Mouse (Mus musculus) embryo, embryonic 11 days (tissue): ENCODE measurements at regions not wholly inside any gene's neighbourhood (a gene's known extent, or its start where the extent isn't known, plus 50 kb on each side); places are given as distances from the start of the nearest gene placed in this dataset.
"Not testable (repeated sequence)": the region's sequence is repeated elsewhere in the genome, so short reads cannot be mapped to it uniquely, and the experiment has no call there.

Source experiments
- DNase-seq: peaks from one replicate; pipeline ENCODE4 v3.0.0-alpha.2; 2015

DNA sequence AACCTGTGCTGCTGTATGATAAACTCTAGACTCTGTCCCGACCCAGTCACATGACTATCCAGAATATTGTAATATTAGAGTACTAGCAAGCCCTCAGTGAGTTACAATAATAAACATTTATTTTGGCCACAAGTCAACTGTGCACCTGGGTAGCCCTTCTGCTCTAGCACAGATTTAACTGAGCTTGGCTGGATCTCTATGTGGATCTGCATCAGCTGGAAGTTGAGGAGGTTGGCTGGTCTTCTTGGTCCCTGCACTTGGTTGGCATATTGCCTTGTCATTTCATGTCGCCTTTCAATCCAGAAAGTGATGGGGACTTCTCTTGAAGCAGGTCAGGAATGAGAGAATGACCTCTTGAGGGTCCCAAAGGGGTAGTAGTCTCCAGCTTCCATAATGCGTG, 191.5 kb downstream of the Kctd12 start:
- DNase-seq: no peak

DNA sequence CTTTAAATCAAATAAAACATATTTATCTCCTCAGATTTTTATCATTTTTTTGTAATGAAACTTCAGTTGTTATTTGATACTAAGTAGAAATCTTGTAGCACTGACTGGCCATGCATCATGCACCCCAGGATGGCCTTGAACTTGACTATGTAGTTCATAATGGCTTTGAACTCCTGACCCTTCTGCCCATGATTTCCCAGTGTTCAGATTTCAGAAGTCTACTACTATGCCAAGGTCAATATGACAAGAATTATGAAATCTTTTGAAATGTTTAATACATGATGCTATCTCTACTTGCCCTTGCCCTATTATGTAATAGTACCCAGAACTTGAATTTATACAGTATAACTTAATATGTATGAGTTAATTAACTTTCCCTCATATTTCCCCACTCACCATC, 200.2 kb downstream of the Kctd12 start:
- DNase-seq: no peak

DNA sequence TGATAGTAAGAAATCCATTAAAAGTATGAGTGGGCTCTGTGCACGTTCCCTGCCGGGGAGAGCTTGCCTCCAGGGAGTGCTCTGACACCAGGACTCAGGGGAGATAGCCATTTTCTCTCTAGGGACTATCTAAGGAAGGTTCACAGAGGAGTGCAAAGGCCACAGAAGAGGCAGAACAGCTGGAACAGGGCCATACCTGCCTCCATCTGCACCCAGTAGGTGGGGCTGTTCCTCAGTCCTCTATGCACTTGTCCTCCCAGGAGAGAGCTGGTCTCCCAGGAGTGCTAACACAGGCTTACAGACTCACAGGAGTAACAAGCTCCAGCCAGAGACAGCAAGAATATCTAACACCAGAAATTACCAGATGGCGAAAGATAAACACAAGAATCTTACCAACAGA, 212.7 kb downstream of the Kctd12 start:
- no peak for DNase-seq

DNA sequence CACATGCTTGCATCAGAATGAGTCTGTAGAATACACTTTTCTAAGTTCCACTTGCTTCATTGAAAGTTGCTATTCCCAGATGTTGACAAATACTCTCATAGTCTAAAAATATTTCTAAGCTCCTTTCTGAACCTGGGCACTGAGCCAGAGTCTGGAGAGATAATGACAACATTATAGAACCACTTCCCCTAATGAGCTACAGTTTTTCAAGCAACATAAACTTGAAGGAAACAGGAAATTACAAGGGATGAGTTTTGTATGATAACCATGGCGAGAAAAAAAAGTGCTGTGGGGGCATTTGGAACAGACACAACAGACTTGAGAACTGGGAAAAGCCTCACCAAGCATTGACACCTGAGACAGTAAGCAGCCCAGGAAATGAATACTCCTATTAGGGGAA, 233.8 kb downstream of the Kctd12 start:
- DNase-seq: no peak

DNA sequence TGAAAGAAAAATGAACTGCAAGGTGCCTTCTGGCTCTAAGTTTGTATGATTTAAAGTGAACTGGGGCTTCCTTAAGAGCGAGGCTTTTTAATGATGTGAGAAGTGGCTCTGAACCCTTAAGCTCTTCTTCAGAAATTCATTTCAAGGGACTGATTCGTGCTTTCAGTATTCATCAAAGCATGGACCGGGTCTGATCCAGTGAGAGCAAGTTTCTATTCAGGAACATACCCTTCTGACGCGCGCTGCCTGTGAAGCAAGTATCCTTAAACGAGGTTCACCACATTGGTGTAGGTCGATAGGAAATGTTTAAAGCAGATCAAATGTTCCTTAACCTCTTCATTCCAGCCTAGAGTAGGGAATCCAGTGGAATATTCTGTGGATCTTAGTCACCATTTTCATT, 240.1 kb downstream of the Kctd12 start:
- no peak for DNase-seq

DNA sequence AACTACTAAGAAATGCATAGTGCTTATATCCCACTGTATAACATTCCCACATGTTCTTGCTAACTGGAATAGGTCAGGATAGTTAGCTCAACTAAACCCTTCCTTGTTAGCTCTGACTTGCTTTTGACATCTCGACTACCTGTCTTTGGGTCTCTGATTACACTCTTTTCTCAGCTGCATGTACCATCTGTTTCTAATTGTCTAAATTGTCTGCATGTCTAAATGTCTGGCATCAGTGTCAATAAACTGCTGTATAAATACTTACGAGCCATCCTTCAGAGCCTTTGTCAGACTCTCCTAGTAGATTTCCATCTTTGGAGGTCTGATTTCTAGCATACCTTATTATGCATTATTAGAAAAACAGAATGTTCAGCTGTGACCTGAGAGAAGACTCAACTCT, 245.8 kb downstream of the Kctd12 start:
- peak; percentile 38 for DNase-seq

DNA sequence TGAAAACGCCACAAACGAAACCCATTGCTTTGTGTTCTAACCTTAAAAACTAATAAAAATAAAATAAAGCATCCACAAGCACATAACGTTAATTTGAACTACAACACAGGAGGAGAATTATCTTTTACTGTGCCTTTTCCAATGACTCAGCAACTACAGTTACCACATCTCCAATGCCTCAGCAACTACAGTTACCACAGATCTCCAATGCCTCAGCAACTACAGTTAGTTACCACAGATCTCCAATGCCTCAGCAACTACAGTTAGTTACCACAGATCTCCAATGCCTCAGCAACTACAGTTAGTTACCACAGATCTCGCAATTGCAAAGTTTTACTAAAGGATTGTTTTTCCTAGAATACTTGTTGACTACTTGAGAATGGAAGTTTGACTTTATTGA, 248.7 kb downstream of the Kctd12 start:
- not testable (repeated sequence) for DNase-seq

DNA sequence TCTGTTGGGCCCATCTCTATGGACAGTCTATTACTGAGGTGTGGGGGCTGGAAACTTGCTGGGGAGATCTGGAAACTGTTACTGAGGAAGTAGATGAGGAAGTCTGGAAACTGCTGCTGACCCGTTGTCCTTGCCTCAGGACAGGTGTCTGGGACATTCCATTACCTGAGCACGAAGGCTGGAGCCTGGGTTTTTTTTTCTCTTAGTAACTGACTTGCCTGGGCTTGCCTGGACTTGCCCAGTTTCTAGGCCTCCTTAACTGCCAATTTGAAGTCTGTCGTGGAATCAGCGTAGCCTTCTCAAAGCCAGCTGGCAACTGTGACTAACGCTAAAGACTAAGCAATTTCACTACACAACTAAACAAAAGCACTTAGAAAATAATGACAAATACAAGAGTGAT, 250.7 kb downstream of the Kctd12 start:
- DNase-seq: peak; percentile 11

DNA sequence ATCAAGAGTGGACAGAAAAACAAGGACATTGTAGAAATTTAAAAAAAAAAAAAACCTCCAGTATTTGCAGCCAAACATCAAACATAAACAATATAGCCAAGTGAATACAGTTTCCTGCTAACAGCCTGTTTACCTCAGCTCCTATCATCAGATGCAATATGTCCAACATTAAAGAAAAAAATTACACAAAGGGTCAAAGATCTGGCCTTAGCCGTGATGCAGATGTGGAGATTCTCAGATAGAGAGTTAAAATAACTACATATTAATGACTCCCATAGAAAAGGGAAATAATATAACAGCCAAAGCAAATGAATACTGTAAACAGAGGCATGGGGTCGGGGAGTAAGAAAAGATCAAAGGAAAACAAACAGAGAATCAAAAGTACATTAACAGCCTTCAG, 259.8 kb downstream of the Kctd12 start:
- no peak for DNase-seq

DNA sequence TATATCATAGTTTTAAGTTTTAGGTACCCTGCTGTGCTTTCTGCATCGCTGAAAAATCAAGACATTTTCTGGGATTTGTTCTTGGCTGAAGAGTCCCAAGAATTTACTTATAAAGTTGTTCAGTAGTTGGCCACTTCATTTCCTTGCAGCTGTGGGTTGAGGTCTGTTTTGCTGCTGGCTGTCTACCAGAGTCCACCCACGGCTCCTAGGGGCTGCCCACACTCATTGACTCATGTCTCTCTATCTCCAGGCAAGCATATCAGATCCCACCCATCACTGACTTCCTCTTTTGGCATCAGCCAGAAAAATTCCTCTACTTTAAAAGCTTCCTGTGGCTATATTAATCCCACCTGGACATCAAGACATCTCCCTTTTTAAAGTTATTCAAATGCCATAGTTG, 263.9 kb downstream of the Kctd12 start:
- no peak for DNase-seq

DNA sequence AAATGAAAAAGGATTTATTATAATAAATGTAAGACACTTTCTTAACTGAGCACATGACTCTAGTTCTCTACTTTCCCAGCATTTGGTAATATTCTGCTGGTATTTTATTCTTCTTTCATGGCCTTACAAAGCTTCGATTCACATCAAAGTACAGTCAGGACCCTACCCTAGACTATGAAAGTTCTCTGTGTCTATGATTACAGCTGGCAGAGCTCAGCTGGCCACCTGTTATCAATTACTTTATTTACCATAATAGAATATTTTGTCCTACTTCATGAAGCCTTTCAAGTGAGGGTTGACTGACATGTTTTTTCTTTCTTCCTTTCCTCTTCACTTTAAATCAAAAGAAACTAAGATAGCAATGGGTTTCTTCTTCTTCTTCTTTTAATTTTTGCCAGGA, 269.8 kb downstream of the Kctd12 start:
- no peak for DNase-seq

DNA sequence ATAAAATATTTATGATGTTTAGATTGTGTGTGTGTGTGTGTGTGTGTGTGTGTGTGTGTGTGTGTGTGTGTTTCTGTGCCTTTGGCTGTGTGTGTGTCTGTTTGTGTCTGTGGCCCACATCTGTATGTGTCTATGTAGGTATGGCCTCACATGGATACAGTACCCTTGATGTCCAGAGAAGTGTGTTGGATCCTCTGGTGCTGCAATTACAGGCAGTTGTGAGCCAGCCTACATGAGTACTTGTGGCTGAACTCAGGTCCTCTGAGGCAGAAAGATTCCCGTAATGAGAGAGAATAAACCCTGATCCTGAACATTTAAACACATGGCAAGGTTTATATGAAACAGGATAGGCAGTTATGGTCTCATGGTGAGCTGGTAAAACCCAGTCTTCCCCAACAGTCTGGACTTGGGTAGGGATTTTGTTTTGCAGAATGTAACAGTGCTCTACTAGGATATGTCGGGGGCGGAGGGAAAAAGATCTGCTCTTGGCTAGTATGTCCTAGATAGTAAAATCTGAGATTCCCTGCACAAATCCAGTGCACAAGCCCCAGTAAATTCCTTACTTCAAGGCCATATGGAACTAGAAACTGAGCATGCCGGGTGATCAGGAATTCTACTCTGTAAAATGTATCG, 275.6 kb downstream of the Kctd12 start:
- DNase-seq: no peak

DNA sequence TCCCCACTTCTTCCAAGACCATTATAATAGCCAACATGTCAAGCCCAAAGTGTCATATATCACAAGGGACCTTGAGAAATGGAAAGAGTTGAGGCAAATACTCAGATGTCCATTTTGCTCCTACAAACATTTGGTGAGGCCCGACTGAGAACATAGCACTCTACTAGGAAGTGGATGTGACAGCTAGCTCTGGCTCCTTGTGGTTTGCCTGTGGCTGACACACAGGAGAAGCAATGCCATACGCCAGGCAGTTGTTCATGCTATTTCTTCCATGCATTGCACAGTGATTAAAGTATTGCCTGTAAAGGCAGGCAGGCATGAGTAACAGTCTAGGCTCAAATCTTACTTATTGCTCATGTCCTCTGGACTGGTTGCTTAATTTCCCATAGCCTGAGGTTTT, 281.3 kb downstream of the Kctd12 start:
- no peak for DNase-seq

DNA sequence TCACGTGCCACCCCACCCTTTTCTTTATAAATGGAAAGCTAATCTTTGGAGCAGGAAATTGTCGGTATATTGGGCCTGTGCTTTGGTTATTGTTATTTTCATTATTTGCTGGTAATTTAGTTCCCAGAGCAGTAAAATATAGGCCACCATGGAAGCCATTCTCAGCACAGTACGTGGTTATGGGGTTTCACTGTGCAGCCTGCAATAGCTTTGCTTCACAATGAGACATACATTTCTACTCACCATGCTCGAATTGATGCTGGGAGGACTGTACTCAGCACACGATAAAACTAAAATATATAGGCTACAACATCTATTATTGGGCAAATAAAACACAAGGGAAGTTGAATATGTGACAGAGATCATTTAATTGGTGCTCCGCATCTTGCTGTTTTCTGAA, 282.0 kb downstream of the Kctd12 start:
- DNase-seq: no peak

DNA sequence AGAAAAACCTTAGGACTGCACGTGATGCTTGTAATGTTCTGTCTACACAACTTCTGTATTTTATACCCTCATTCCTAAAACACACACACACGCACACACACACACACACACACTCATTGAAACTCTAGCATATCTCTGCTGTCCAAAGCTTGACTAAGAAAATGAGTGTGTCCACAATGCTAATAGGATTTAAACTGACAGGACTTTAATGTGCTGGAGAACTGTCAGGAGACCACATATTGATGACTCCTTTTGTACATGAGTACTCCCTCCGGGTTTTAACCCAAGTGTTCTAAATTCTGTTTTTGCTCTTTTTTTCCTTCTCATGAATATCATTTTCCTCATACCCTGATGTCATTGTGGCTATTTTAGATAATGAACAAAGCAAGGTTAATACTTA, 283.4 kb downstream of the Kctd12 start:
- DNase-seq: no peak

DNA sequence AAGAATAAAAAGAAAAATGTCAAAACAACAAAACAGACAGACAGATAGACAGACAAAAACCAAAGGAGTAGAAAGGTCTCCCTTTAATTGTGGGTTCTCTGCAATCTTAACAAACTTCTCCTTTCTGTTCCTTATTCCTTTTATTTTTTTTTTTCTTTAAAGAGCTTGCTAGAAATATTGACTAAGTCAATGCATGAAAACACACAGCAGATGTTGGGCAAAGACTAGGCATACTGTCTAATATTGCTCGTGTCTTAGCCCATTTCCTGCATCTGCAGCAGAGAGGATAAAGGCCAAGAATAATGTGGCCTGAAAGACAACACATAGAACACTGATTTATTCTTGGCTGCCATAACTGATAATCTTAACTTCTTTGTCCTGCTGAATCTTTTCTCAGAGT, 295.6 kb downstream of the Kctd12 start:
- DNase-seq: no peak

DNA sequence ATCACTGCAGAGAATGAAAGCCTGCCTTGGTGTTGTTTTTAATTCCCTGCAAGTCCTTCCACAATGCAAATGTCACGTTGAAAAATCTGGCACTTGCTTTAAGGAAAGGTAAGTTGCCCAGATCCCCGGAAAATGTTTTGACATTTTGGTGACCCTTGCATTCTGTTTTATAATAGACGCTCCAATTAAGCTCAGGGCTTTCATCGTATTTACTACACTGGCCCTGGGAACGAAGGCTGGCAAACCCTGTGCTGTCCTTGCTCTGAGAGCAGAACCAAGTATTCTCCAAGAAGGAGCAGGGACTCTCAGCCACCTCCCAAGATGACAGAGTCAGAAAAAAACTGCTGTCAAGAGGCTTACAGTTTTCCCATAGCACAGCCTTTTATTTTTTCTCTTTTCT, 305.9 kb downstream of the Kctd12 start:
- no peak for DNase-seq

DNA sequence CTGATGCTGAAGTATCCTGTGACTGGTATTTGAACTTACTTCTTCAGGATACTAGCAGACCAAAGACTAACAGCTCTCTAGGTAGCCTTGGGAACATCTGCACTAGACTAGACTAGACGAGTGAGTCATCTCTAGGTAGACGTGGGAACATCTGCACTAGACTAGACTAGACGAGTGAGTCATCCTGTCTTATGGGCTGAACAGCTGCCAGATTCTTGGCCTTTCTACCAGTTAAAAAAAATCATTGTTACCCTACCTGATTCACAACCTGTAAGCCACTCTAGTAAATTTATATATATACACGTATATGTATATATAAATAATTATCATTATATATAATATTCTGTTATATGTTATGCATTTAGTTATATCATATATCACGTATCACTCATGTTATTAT, 307.8 kb downstream of the Kctd12 start:
- no peak for DNase-seq

DNA sequence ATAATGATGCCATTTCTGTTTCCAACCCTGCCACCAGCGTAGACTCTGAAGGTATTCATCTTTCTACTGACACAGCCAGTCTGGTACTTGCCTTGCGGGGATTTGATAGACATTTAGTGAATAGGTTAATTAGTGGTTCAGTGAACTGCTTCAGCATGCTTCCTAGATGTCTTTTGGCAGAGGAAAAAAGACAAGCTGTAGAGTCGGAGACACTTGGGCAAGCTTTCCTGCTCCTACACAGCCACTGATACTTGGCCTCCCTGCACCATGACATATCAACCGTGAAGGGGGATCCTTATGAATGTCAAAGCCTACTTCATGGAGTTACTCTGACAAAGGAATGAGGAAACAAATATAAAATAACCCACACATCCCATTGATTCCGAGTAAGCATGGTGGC, 308.7 kb downstream of the Kctd12 start:
- DNase-seq: no peak

DNA sequence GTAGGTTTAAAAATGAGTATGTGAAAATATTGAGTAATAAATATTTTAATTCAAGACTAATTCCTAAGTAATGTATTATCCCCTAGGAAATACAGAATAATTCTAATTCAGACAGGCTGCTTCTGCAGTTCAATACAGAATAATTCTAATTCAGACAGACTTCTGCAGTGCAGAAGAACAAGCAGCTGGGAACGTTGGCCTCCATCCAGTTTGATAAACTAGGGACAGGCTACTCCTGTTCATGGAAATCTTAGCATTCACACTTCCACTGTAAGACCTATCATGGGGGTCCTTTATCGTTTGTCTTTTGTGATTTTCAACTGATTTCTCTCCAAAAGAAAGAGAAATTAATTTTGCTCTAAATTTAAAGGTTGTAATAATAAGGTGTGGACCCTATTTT, 319.2 kb downstream of the Kctd12 start:
- DNase-seq: no peak

DNA sequence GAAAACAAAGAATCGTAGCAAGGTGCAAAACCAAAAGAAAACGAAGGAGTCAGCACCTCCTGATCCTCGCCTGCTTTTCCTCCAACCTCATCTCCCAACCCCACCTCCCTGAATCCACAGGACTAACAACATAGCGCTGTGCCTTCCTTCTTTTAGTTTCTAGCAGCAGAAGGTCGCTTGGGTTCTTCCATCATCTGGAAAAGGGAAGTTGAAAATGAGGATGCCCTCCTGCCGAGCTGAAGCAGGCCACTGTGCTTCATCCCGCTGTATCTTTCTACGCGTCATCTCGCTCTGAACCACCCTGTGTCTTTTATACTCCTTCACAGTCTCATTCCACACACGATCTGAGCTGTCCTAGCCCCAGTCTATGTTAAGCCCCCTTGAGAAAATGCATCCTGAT, 322.1 kb downstream of the Kctd12 start:
- no peak for DNase-seq

DNA sequence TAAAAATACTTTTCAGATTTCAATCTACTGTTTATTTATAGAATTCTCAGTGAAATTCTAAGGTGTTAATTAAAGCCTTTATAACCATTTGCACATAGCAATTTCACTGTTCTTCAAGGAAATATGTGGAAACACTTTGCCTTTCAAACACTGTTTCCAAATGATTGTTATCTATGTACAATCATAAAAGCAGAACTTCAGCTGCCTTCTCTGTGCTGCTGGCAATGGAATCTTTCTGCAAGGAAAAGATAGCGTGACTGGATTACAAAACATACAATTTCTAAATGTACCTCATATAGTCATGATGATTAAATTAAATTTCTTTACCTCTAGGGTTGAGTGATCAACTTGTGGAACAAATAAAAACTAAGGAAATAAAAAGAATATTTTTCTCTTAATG, 326.2 kb downstream of the Kctd12 start:
- no peak for DNase-seq

DNA sequence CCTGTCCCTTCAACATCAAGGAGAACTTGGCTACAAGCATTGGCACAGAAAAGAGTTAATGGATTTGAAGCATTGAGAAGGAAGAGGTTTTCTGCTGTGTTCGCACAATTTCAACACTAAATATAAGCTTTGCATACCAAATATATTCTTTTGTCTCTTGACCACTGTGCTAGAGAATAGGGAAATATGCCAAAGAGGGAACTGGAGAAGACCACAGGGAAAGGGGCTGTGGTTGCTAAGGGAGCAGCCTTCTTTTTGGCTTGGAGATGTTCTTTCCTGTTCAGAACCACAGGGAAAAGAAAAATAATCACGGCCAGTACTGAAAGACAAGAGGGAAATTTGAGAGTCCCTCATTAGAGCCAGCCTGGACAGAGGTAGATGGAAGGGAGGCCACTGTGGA, 352.8 kb downstream of the Kctd12 start:
- DNase-seq: no peak

DNA sequence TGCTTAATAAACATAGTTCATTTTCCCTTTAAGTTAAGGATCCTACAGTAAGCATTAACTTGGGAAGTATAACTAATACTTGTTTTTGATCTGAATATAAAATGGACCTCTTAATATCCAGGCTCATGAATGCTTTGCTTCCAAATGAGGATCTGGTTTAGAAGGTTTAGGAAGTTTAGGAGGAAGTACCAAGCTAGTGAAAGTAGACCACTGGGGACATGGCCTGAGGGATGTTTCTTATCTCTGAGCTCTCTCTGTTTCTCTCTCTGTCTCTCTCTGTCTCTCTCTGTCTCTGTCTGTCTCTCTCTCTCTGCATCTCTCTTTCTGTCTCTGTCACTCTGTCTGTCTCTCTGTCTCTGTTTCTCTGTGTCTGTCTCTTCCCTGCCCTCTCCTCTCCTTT, 360.9 kb downstream of the Kctd12 start:
- DNase-seq: no peak

DNA sequence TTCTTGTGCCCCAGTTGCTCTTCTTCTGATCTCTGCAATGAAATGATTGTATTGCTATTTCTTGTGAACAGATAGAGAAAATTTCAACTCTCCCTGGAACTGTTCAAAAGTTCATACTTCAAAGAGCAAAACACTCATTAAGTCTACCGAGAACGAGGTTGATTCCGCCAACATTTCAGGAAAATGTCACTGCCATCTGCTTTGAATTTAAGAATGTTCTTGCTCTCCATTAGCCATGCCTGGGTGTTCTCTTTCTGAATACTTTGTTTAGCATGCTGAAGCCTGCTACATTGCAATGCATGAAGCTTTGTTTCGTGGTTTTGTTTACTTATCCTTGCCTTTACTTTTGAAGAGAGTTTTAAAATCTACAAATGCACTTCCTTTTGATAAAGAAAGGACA, 363.4 kb downstream of the Kctd12 start:
- peak; percentile 52 for DNase-seq
